Mouse (Mus musculus) heart, postnatal 0 days (tissue): Measurements from ENCODE around the gene Camk2b. TPM values are rescaled to one million over a fixed set of nuclear protein-coding genes. Genes with fewer than 3 reads are reported as not detected.

ENCODE experiments used
- ATAC-seq: fragments of 200-750 bp; cut with Nextera tagmentation; 2 replicates; pipeline ENCODE4 v1.8.0; 2017; ENCODE audit warnings: low read depth, moderate number of reproducible peaks, moderate library complexity; ENCODE audit not compliant: insufficient read depth
- DNase-seq: peaks from one replicate; pipeline ENCODE4 v3.0.0-alpha.2; 2016; ENCODE audit warnings: low spot score
- H3K27ac ChIP-seq: fragments of 300-500 bp; sonication (generic); 2 replicates; pipeline ENCODE4 v1.5.1; 2014; ENCODE audit warnings: low read depth, mild to moderate bottlenecking
- H3K27me3 ChIP-seq: fragments of 300-500 bp; sonication (generic); 2 replicates; pipeline ENCODE4 v1.6.1; 2014; ENCODE audit warnings: low read length, mixed read lengths; ENCODE audit not compliant: control insufficient read depth, insufficient read depth
- H3K36me3 ChIP-seq: fragments of 300-500 bp; sonication (generic); replicated peaks from 2 replicates; pipeline ENCODE4 v1.6.1; 2014; ENCODE audit warnings: low read length, mixed read lengths; ENCODE audit not compliant: control insufficient read depth, insufficient read depth
- H3K4me1 ChIP-seq: fragments of 300-500 bp; sonication (generic); 2 replicates; pipeline ENCODE4 v1.6.1; 2014; ENCODE audit warnings: antibody characterized with exemption; ENCODE audit not compliant: control insufficient read depth, insufficient read depth
- H3K4me2 ChIP-seq: fragments of 300-500 bp; sonication (generic); 2 replicates; pipeline ENCODE4 v1.6.1; 2014; ENCODE audit warnings: low read depth, mild to moderate bottlenecking, low read length, moderate library complexity
- H3K4me3 ChIP-seq: fragments of 300-500 bp; sonication (generic); 2 replicates; pipeline ENCODE4 v1.5.1; 2014; ENCODE audit warnings: low read depth, low read length
- H3K9ac ChIP-seq: fragments of 300-500 bp; sonication (generic); replicated peaks from 2 replicates; pipeline ENCODE4 v1.6.1; 2014; ENCODE audit warnings: low read depth, low read length, mixed read lengths
- H3K9me3 ChIP-seq: fragments of 300-500 bp; sonication (generic); replicated peaks from 2 replicates; pipeline ENCODE4 v1.6.1; 2016; ENCODE audit warnings: low read length; ENCODE audit not compliant: control insufficient read depth
- CTCF ChIP-seq: IDR thresholded peaks from 2 replicates; pipeline ENCODE4 v1.5.1; 2016; ENCODE audit warnings: antibody characterized with exemption, control low read depth, low read depth
- EP300 ChIP-seq: IDR thresholded peaks from 2 replicates; pipeline ENCODE4 v1.6.1; 2016; ENCODE audit warnings: antibody characterized with exemption, low read depth
- WGBS: fragments of 180-500 bp; shearing (Covaris S2); extraction: QIAGEN DNeasy Blood & Tissue Kit; methylation state at CpG from one replicate; pipeline ENCODE4 v1.1.7; 2014; 5-methylcytosine and 5-hydroxymethylcytosine counted together
- polyA plus RNA-seq: library from polyadenylated mRNA; unstranded; fragments of >200 nt; fragmentation: Nextera tagmentation; extraction: Ambion mirVana; gene quantifications from 2 replicates; pipeline ENCODE4 v1.2.1, GENCODE M21; 2015
- total RNA-seq: library from RNA; depleted of rRNA; stranded (reverse); fragments of >200 nt; gene quantifications from 2 replicates; pipeline ENCODE4 v1.2.3, GENCODE M21; 2014; ENCODE audit warnings: low replicate concordance

Gene Camk2b
- total and polyA plus RNA-seq, 2 experiments from 2014 or later: 3.4 to 6.3 TPM

GRCm38 (mm10) chr11:6024923-6025652, 41.1 kb downstream of the Camk2b start:
- no peak for DNase-seq
- no peak for ATAC-seq
- Histone ChIP-seq H3K9ac (no peak overlapping the region), H3K4me2 (no peak overlapping the region), H3K27me3 (no peaks in the 10 kb centered on the region), H3K9me3 (no peaks in the 10 kb centered on the region), H3K4me1 (peaks cover under 1% of the 10 kb centered on the region; the same call in 1 of the 2 replicates), H3K4me3 (no peak overlapping the region), H3K36me3 (no peaks in the 10 kb centered on the region), H3K27ac (no peak overlapping the region)
- 81% methylated on average over 12 of the region's 12 CpGs for WGBS
- TF ChIP-seq EP300 (no peak), CTCF (no peak)

- no peak for ATAC-seq
- 69% methylated on average over 17 of the region's 17 CpGs for WGBS
- Histone ChIP-seq H3K27ac (no peak overlapping the region), H3K4me1 (no peaks in the 10 kb centered on the region), H3K27me3 (no peaks in the 10 kb centered on the region), H3K4me2 (no peak overlapping the region), H3K9ac (no peak overlapping the region), H3K36me3 (no peaks in the 10 kb centered on the region), H3K4me3 (no peak overlapping the region), H3K9me3 (no peaks in the 10 kb centered on the region)
- TF ChIP-seq CTCF: no peak
- no peak for TF ChIP-seq EP300
- no peak for DNase-seq
Measured at GRCm38 (mm10) chr11:6020897-6021839, 45.0 kb downstream of the Camk2b start.

GRCm38 (mm10) chr11:6020360-6020759, 45.8 kb downstream of the Camk2b start:
- H3K4me2 ChIP-seq: no peak overlapping the region
- TF ChIP-seq EP300 (no peak), CTCF (no peak)
- H3K4me3 ChIP-seq: no peak overlapping the region
- H3K27ac ChIP-seq: no peak overlapping the region
- H3K9me3 ChIP-seq: no peaks in the 10 kb centered on the region
- no peaks in the 10 kb centered on the region for H3K27me3 ChIP-seq
- ATAC-seq (no peak), DNase-seq (no peak)
- 64% methylated on average over 5 of the region's 5 CpGs for WGBS
- H3K36me3 ChIP-seq: no peaks in the 10 kb centered on the region
- no peaks in the 10 kb centered on the region for H3K4me1 ChIP-seq
- H3K9ac ChIP-seq: no peak overlapping the region

GRCm38 (mm10) chr11:6018218-6019010, 47.7 kb downstream of the Camk2b start:
- H3K36me3 ChIP-seq: no peaks in the 10 kb centered on the region
- no peaks in the 10 kb centered on the region for H3K4me1 ChIP-seq
- H3K27ac ChIP-seq: no peak overlapping the region
- H3K4me3 ChIP-seq: no peak overlapping the region
- no peaks in the 10 kb centered on the region for H3K27me3 ChIP-seq
- H3K9me3 ChIP-seq: no peaks in the 10 kb centered on the region
- no peak for DNase-seq
- 45% methylated on average over 7 of the region's 7 CpGs for WGBS
- H3K9ac ChIP-seq: no peak overlapping the region
- H3K4me2 ChIP-seq: no peak overlapping the region
- no peak for ATAC-seq
- TF ChIP-seq CTCF: no peak
- TF ChIP-seq EP300: no peak

- no peak overlapping the region for H3K4me3 ChIP-seq
- H3K27me3 ChIP-seq: no peaks in the 10 kb centered on the region
- no peak overlapping the region for H3K9ac ChIP-seq
- H3K27ac ChIP-seq: no peak overlapping the region
- TF ChIP-seq CTCF: no peak
- TF ChIP-seq EP300: no peak
- 68% methylated on average over 9 of the region's 11 CpGs for WGBS
- H3K36me3 ChIP-seq: no peaks in the 10 kb centered on the region
- no peaks in the 10 kb centered on the region for H3K4me1 ChIP-seq
- ATAC-seq (no peak), DNase-seq (no peak)
- H3K9me3 ChIP-seq: no peaks in the 10 kb centered on the region
- H3K4me2 ChIP-seq: no peak overlapping the region
Measured at GRCm38 (mm10) chr11:6017484-6018140, 48.5 kb downstream of the Camk2b start.
